Mouse (Mus musculus) myocyte (in vitro differentiated cells): ENCODE data around the gene Cntn4. TPM values are rescaled to one million over a fixed set of nuclear protein-coding genes. Genes with fewer than 3 reads are reported as not detected.

ENCODE experiments used
- H3K27me3 ChIP-seq: one replicate; pipeline ENCODE4 v1.6.1; 2011; ENCODE audit not compliant: control insufficient read depth, insufficient read depth, insufficient read length
- H3K36me3 ChIP-seq: one replicate; pipeline ENCODE4 v1.6.1; 2011; ENCODE audit not compliant: control insufficient read depth, insufficient read depth
- H3K4me2 ChIP-seq: one replicate; pipeline ENCODE4 v1.6.1; 2011; ENCODE audit warnings: low read depth, control low read depth
- H3K4me3 ChIP-seq: one replicate; pipeline ENCODE4 v1.5.1; 2011; ENCODE audit warnings: mild to moderate bottlenecking, control low read depth, moderate library complexity
- H3K79me2 ChIP-seq: one replicate; pipeline ENCODE4 v1.6.1; 2011; ENCODE audit not compliant: control insufficient read depth, insufficient read depth
- H3ac ChIP-seq: one replicate; pipeline ENCODE4 v1.6.1; 2011; ENCODE audit not compliant: control insufficient read depth, insufficient read length
- CEBPB ChIP-seq: IDR thresholded peaks from 2 replicates; pipeline ENCODE4 v1.6.1; 2011; ENCODE audit warnings: mild to moderate bottlenecking, moderate library complexity; ENCODE audit not compliant: poor library complexity, insufficient read depth, severe bottlenecking
- E2F4 ChIP-seq: IDR thresholded peaks from one replicate; pipeline ENCODE4 v1.6.1; 2011; ENCODE audit warnings: mild to moderate bottlenecking, control low read depth, moderate library complexity; ENCODE audit not compliant: insufficient read depth
- MAX ChIP-seq: IDR thresholded peaks from one replicate; pipeline ENCODE4 v1.6.1; 2011; ENCODE audit warnings: low read depth, mild to moderate bottlenecking, control low read depth
- MYOD1 ChIP-seq, 3 experiments: IDR thresholded peaks; one replicate each; pipeline ENCODE4 v1.6.1; 2011; ENCODE audit warnings: control low read depth in 2 of 3, low read depth in 2 of 3, mild to moderate bottlenecking in 2 of 3, moderate library complexity in 1 of 3; ENCODE audit not compliant: insufficient read length in 2 of 3, control insufficient read depth in 1 of 3
- MYOG ChIP-seq, 3 experiments: IDR thresholded peaks; one replicate each; pipeline ENCODE4 v1.6.1; 2011; ENCODE audit warnings: control low read depth in 2 of 3, low read depth in 2 of 3, mild to moderate bottlenecking in 2 of 3; ENCODE audit not compliant: insufficient read length in 2 of 3, control insufficient read depth in 1 of 3, insufficient read depth in 1 of 3
- POLR2A ChIP-seq: IDR thresholded peaks from one replicate; pipeline ENCODE4 v1.6.1; 2011; ENCODE audit warnings: low read depth, mild to moderate bottlenecking, control low read depth, moderate library complexity; ENCODE audit not compliant: insufficient read length
- POLR2AphosphoS2 ChIP-seq: IDR thresholded peaks from one replicate; pipeline ENCODE4 v1.6.1; 2011; ENCODE audit warnings: low read depth, control low read depth; ENCODE audit not compliant: insufficient read length
- REST ChIP-seq: IDR thresholded peaks from one replicate; pipeline ENCODE4 v1.6.1; 2011; ENCODE audit warnings: mild to moderate bottlenecking, control low read depth, moderate library complexity; ENCODE audit not compliant: insufficient read depth, insufficient read length
- SRF ChIP-seq: IDR thresholded peaks from one replicate; pipeline ENCODE4 v1.6.1; 2011; ENCODE audit warnings: low read depth; ENCODE audit not compliant: control insufficient read depth, insufficient read length
- TCF12 ChIP-seq: IDR thresholded peaks from one replicate; pipeline ENCODE4 v1.6.1; 2011; ENCODE audit warnings: mild to moderate bottlenecking, control low read depth; ENCODE audit not compliant: poor library complexity, insufficient read depth, severe bottlenecking
- TCF3 ChIP-seq: IDR thresholded peaks from one replicate; pipeline ENCODE4 v1.6.1; 2011; ENCODE audit warnings: low read depth, control low read depth; ENCODE audit not compliant: insufficient read length
- USF1 ChIP-seq: IDR thresholded peaks from one replicate; pipeline ENCODE4 v1.6.1; 2011; ENCODE audit warnings: low read depth, mild to moderate bottlenecking, control low read depth, moderate library complexity
- polyA plus RNA-seq: library from polyadenylated mRNA; unstranded; fragments of >200 nt; fragmentation: generic; extraction: Trizol; gene quantifications from one replicate; pipeline ENCODE4 v1.2.1, GENCODE M21; 2012; ENCODE audit warnings: missing spikeins

Gene Cntn4
- polyA plus RNA-seq, 1 experiment = not detected

DNA sequence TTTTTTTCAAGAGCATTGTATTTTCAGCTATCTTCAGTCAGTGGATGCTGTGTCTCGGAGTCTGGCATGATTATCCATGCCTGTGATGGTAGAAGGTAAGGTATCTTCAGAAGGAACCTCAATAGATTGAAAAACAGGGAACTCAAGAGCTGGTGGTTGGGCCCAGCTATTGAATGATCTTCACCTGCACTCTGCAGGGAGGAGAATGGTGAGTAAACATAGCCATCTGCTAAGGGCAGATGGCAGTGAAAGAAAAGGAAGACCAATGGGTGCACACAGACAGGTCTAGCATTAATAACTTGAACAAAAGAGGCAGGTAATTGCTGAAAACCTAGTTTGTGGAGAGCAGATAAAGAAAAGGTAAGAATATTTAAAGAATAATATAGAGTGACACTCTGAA is 261.0 kb downstream of the Cntn4 start:
- Histone ChIP-seq H3K4me3 (no peak overlapping the region), H3K27me3 (no peaks in the 10 kb centered on the region), H3ac (no peak overlapping the region), H3K36me3 (no peaks in the 10 kb centered on the region), H3K4me2 (no peak overlapping the region), H3K79me2 (no peaks in the 10 kb centered on the region)
- TF ChIP-seq MAX (no peak), REST (no peak), USF1 (no peak), POLR2A (no peak), TCF12 (no peak), CEBPB (no peak), MYOG (IDR thresholded peaks at IDR 0.05; ENCODE audit: control insufficient read depth in 1 of 3, insufficient read depth in 1 of 3, insufficient read length in 2 of 3, low read depth in 2 of 3) (no peak), E2F4 (no peak)

DNA sequence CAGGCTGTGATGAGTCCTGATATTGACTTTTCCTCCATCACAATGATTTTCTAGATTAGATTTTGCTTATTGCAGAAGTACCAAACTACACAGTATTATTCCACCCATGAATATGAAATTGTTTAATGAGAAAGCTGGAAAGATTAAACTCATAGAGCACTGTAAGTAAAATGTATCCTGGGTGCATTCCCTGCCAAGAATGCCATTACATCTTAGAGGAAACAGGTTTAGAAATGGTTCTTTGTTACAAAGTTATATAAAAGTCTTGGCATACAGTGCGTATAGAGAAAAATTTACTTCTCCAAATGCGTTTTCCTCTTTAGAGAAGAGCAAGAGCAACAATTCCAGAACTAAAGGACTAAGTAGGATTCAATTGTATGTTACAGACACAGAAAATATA is 261.8 kb downstream of the Cntn4 start:
- no peaks in the 10 kb centered on the region for H3K36me3 ChIP-seq
- no peak overlapping the region for H3K4me2 ChIP-seq
- no peaks in the 10 kb centered on the region for H3K79me2 ChIP-seq
- no peak overlapping the region for H3K4me3 ChIP-seq
- no peak overlapping the region for H3ac ChIP-seq
- TF ChIP-seq USF1 (no peak), MYOD1 (IDR thresholded peaks at IDR 0.05; ENCODE audit: control insufficient read depth in 1 of 3, insufficient read length in 2 of 3, low read depth in 2 of 3) (no peak), TCF12 (no peak), TCF3 (no peak), MYOG (IDR thresholded peaks at IDR 0.05; ENCODE audit: control insufficient read depth in 1 of 3, insufficient read depth in 1 of 3, insufficient read length in 2 of 3, low read depth in 2 of 3) (no peak), REST (no peak), E2F4 (no peak), POLR2A (no peak), POLR2AphosphoS2 (no peak), SRF (no peak), MAX (no peak), CEBPB (no peak)
- no peaks in the 10 kb centered on the region for H3K27me3 ChIP-seq

DNA sequence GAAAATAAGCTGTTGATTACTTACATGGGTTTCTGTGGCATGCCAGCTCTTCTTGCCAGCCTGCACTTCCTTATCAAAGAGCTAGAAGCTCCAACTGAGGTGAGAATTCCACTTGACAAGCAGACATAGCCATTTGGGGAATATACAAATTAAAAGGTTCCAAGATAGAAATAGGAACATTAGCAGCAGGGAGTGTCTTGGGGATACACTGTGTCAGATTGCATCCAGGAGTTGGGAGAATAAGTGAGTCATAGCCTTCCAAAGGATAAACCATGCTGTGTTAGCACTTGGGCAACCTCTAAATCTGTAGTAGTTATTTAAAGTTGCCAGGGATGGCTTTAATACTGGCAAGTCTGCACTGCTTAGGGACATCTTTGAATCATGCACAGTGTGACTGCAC is 263.1 kb downstream of the Cntn4 start:
- no peaks in the 10 kb centered on the region for H3K79me2 ChIP-seq
- H3K36me3 ChIP-seq = no peaks in the 10 kb centered on the region
- no peak overlapping the region for H3K4me3 ChIP-seq
- TF ChIP-seq MAX (no peak), REST (no peak), CEBPB (no peak)
- no peak overlapping the region for H3ac ChIP-seq
- no peak overlapping the region for H3K4me2 ChIP-seq
- H3K27me3 ChIP-seq = no peaks in the 10 kb centered on the region

DNA sequence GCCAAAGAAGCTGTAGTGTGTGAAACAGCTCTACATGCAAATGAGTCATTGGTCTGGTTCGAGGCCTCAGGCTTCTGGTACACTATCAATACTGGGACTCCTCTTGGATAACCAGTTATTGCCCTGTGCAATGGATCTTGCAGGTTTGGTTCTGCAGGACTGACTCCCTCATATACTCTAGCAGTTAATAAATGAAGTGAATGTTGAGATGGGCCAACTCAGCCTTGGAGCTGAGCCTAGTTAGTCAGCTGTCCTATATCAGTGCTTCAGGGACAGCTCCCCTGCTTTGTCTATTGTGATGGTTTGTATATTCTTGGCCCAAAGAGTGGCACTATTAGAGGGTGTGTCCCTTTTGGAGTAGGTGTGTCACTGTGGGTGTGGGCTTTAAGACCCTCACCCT is 314.0 kb downstream of the Cntn4 start:
- Histone ChIP-seq H3K27me3 (no peaks in the 10 kb centered on the region), H3K4me3 (no peak overlapping the region), H3K79me2 (no peaks in the 10 kb centered on the region), H3ac (no peak overlapping the region), H3K36me3 (no peaks in the 10 kb centered on the region), H3K4me2 (no peak overlapping the region)
- TF ChIP-seq MAX (no peak), E2F4 (no peak), TCF12 (no peak), REST (no peak), POLR2AphosphoS2 (no peak), USF1 (no peak), MYOD1 (IDR thresholded peaks at IDR 0.05; ENCODE audit: control insufficient read depth in 1 of 3, insufficient read length in 2 of 3, low read depth in 2 of 3) (no peak)

- Histone ChIP-seq H3ac (no peak overlapping the region), H3K4me3 (no peak overlapping the region), H3K27me3 (no peaks in the 10 kb centered on the region), H3K36me3 (no peaks in the 10 kb centered on the region), H3K79me2 (no peaks in the 10 kb centered on the region), H3K4me2 (no peak overlapping the region)
- TF ChIP-seq POLR2A (no peak), POLR2AphosphoS2 (no peak), REST (no peak), CEBPB (no peak), TCF12 (no peak), SRF (no peak), USF1 (no peak), TCF3 (no peak), MYOD1 (IDR thresholded peaks at IDR 0.05; ENCODE audit: control insufficient read depth in 1 of 3, insufficient read length in 2 of 3, low read depth in 2 of 3) (no peak), MYOG (IDR thresholded peaks at IDR 0.05; ENCODE audit: control insufficient read depth in 1 of 3, insufficient read depth in 1 of 3, insufficient read length in 2 of 3, low read depth in 2 of 3) (no peak), E2F4 (no peak), MAX (no peak)
Measured at GRCm38 (mm10) chr6:106013018-106013417, 335.6 kb downstream of the Cntn4 start.
